Mouse (Mus musculus) embryonic fibroblast, embryonic 13.5 days (primary cell): ENCODE measurements at regions not wholly inside any gene's neighbourhood (a gene's known extent, or its start where the extent isn't known, plus 50 kb on each side); places are given as distances from the start of the nearest gene placed in this dataset.

Source experiments
- CTCF ChIP-seq: IDR thresholded peaks from 2 replicates; pipeline ENCODE4 v1.5.1; 2011; ENCODE audit warnings: mild to moderate bottlenecking, control low read depth, low read length, moderate library complexity, borderline replicate concordance; ENCODE audit not compliant: insufficient read depth
- POLR2A ChIP-seq: IDR thresholded peaks from 2 replicates; pipeline ENCODE4 v1.6.1; 2011; ENCODE audit warnings: low read depth, mild to moderate bottlenecking, control low read depth, low read length, moderate library complexity

DNA sequence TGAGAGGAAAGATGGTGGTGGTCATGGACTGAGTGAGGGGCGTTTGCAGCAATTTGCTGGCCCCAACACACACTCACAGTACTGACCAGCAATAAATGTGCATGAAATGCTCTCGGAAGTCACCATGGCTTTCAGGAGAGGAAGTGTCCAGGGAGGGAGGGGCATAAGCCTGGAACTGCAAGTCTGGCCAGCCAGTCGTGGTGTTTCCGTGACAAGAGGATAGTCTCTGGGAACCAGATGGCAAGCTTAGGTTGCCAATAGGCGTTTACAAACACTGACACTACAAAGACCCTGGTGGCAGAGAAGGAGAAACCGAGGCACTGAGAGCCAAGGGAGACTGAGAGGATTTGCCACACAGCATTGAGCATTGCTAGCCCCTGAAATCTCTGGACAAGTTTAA, 132.3 kb upstream of the 1600014C23Rik start:
- TF ChIP-seq POLR2A (no peak), CTCF (no peak)
